Mouse (Mus musculus): ENCODE measurements around the gene Cipc. TPM values are rescaled to one million over a fixed set of nuclear protein-coding genes. Genes with fewer than 3 reads are reported as not detected.

The Cipc gene
- polyA plus RNA-seq, 1 experiment, result 4.8 TPM

DNA sequence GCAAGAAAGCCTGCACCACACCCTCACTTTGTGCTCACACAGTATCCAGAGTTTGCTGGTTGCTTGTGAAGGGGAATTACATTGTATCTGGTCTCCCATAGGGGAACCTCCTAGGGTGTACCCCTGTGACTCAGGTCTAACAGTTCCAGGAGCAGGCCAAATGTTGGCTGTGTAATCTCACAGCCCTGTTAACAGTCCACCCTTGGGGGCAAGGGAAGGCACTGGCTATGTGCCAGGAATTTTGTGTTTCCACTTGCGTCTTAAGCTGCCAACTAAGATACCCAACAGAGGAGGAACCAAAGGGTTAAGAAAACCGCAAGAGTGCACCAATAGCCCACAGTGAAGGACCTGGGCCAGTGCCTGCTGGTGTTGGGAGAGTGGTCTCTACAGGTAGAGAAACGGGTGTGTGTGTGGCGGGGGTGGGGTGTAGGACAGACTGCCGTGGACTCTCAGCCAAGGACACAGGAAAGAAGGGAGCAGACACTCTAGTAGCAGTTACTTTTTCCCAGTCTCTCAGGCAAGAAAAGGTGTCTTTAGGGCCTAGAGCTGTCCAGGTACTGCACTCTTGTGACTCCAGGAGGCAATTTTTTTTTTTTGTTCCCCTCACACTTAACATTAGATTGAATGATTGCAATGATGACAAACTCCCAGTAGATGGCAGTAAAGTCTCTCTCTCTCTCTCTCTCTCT is 53.5 kb downstream of the Cipc start:
- Histone ChIP-seq H3K27me3 (replicated peaks) (peaks cover 46% of the 10 kb centered on the region), H3K4me1 (no peaks in the 10 kb centered on the region; the same call in 1 of the 2 replicates), H3K36me3 (replicated peaks; ENCODE audit: low read length) (no peaks in the 10 kb centered on the region), H3K9me3 (peaks cover 8% of the 10 kb centered on the region; the same call in 1 of the 2 replicates), H3K4me3 (replicated peaks) (no peak overlapping the region)
- TF ChIP-seq FLI1 (IDR thresholded peaks at IDR 0.05; ENCODE audit: low read length) (no peak), GATA1 (IDR thresholded peaks at IDR 0.05; ENCODE audit: borderline replicate concordance, low read length) (no peak)

GRCm38 (mm10) chr12:87000840-87001176 is 54.0 kb downstream of the Cipc start:
- Histone ChIP-seq H3K9me3 (peaks cover 4% of the 10 kb centered on the region; the same call in 1 of the 2 replicates), H3K27me3 (replicated peaks) (peaks cover 43% of the 10 kb centered on the region), H3K4me3 (replicated peaks) (no peak overlapping the region), H3K36me3 (replicated peaks; ENCODE audit: low read length) (no peaks in the 10 kb centered on the region), H3K4me1 (no peaks in the 10 kb centered on the region; the same call in 1 of the 2 replicates)
- no peak for TF ChIP-seq FLI1 (IDR thresholded peaks at IDR 0.05; ENCODE audit: low read length)
- TF ChIP-seq GATA1 (IDR thresholded peaks at IDR 0.05; ENCODE audit: borderline replicate concordance, low read length), result no peak

- TF ChIP-seq FLI1 (IDR thresholded peaks at IDR 0.05; ENCODE audit: low read length) (no peak), GATA1 (IDR thresholded peaks at IDR 0.05; ENCODE audit: borderline replicate concordance, low read length) (no peak)
- no peaks in the 10 kb centered on the region; the same call in 1 of the 2 replicates for H3K4me1 ChIP-seq
- 0 out of 2 replicates have a peak, but pooled peaks cover 2% of the 10 kb centered on the region for H3K9me3 ChIP-seq
- H3K27me3 ChIP-seq (replicated peaks), result peaks cover 44% of the 10 kb centered on the region
- H3K36me3 ChIP-seq (replicated peaks; ENCODE audit: low read length), result no peaks in the 10 kb centered on the region
- no peak overlapping the region for H3K4me3 ChIP-seq (replicated peaks)
These were observed 55.4 kb downstream of the Cipc start for GRCm38 (mm10) chr12:87002209-87002608.

- Histone ChIP-seq H3K9me3 (0 out of 2 replicates have a peak, but pooled peaks cover 2% of the 10 kb centered on the region), H3K27me3 (replicated peaks) (peaks cover 44% of the 10 kb centered on the region), H3K4me1 (no peaks in the 10 kb centered on the region; the same call in 1 of the 2 replicates), H3K4me3 (replicated peaks) (no peak overlapping the region), H3K36me3 (replicated peaks; ENCODE audit: low read length) (no peaks in the 10 kb centered on the region)
- TF ChIP-seq GATA1 (IDR thresholded peaks at IDR 0.05; ENCODE audit: borderline replicate concordance, low read length) (no peak), FLI1 (IDR thresholded peaks at IDR 0.05; ENCODE audit: low read length) (no peak)
These were observed 56.0 kb downstream of the Cipc start for GRCm38 (mm10) chr12:87002815-87003214.

DNA sequence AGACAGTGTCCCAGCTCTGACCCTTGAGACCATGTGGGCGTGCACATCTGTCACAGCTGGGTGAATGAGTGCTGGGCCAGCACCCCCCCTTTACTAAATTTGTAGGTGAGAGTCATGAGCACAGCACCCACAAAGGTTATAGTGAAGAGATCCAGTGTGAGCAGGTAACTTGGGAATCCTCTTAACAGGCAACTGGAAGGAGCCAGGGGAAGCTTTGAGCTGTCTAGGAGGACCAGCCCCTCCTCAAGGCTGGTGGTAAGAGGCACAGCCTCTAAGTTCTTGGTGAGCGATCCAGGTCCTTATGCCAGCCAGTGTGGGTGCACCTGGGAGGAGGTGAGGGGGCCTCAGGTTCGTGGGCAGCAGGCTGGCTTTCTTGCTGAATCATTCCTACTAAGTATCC is 56.8 kb downstream of the Cipc start:
- Histone ChIP-seq H3K4me3 (replicated peaks) (no peak overlapping the region), H3K36me3 (replicated peaks; ENCODE audit: low read length) (no peaks in the 10 kb centered on the region), H3K9me3 (0 out of 2 replicates have a peak, but pooled peaks cover 2% of the 10 kb centered on the region), H3K27me3 (replicated peaks) (peaks cover 44% of the 10 kb centered on the region), H3K4me1 (no peaks in the 10 kb centered on the region; the same call in 1 of the 2 replicates)
- TF ChIP-seq GATA1 (IDR thresholded peaks at IDR 0.05; ENCODE audit: borderline replicate concordance, low read length) (no peak), FLI1 (IDR thresholded peaks at IDR 0.05; ENCODE audit: low read length) (no peak)

GRCm38 (mm10) chr12:87004596-87004995 is 57.8 kb downstream of the Cipc start:
- TF ChIP-seq FLI1 (IDR thresholded peaks at IDR 0.05; ENCODE audit: low read length) (no peak), GATA1 (IDR thresholded peaks at IDR 0.05; ENCODE audit: borderline replicate concordance, low read length) (no peak)
- no peak overlapping the region for H3K4me3 ChIP-seq (replicated peaks)
- H3K9me3 ChIP-seq, result no peaks in the 10 kb centered on the region
- peaks cover 43% of the 10 kb centered on the region for H3K27me3 ChIP-seq (replicated peaks)
- no peaks in the 10 kb centered on the region for H3K36me3 ChIP-seq (replicated peaks; ENCODE audit: low read length)
- no peaks in the 10 kb centered on the region; the same call in 1 of the 2 replicates for H3K4me1 ChIP-seq

Other genes starting within 250 kb of the Cipc start
- 1.2 and 3.2 TPM in 2 replicates for gene Angel1, start 220.6 kb upstream of the Cipc start, polyA plus RNA-seq (2012; ENCODE audit: insufficient read depth, low replicate concordance)
- gene Lrrc74a, start 212.7 kb upstream of the Cipc start, polyA plus RNA-seq (2012; ENCODE audit: insufficient read depth, low replicate concordance), result not detected in 2 replicates
- gene Irf2bpl, start 62.2 kb upstream of the Cipc start, polyA plus RNA-seq (2012; ENCODE audit: insufficient read depth, low replicate concordance), result 32.7 and 46.2 TPM in 2 replicates
- gene Zdhhc22, start 43.4 kb downstream of the Cipc start, polyA plus RNA-seq (2012; ENCODE audit: insufficient read depth, low replicate concordance), result not detected in 2 replicates
- 0.08 TPM in 1 of 2 replicates, not detected in the other for gene Tmem63c, start 74.3 kb downstream of the Cipc start, polyA plus RNA-seq (2012; ENCODE audit: insufficient read depth, low replicate concordance)
- gene Ngb, start 155.5 kb downstream of the Cipc start, polyA plus RNA-seq (2012; ENCODE audit: insufficient read depth, low replicate concordance), result not detected in 2 replicates
- 2.2 and 3.2 TPM in 2 replicates for gene Gstz1, start 200.1 kb downstream of the Cipc start, polyA plus RNA-seq (2012; ENCODE audit: insufficient read depth, low replicate concordance)
- gene Pomt2, start 200.9 kb downstream of the Cipc start, polyA plus RNA-seq (2012; ENCODE audit: insufficient read depth, low replicate concordance), result 1.4 and 2.0 TPM in 2 replicates

Data from megakaryocyte, embryonic 14.5 days (primary cell).